ENCODE assay signal across 8 mouse cellular contexts in genomic region chr17:26466741-26467150, GRCm38 (mm10). TPM values are rescaled to one million over a fixed set of nuclear protein-coding genes. Genes with fewer than 3 reads are reported as not detected.
A peak's percentile ranks its signal among the peaks of the same experiment; 100 is the strongest.
DNase-seq lines count a peak whose midpoint lies in the region; ATAC-seq and TF ChIP-seq lines count a peak whose summit lies in the region.

No protein-coding gene starts in this region.

- TF ChIP-seq POLR2A in liver, adult 2 months (IDR thresholded peaks at IDR 0.05; ENCODE audit: extremely low read depth, insufficient read depth, low read length), result no peak
- TF ChIP-seq POLR2A in testis, adult 2 months (IDR thresholded peaks at IDR 0.05; ENCODE audit: control insufficient read depth, low read depth, low read length), result no peak

- H3K36me3 ChIP-seq in embryonic facial prominence, embryonic 11.5 days (replicated peaks; ENCODE audit: control insufficient read depth, insufficient read depth, low read depth, low read length), result no peaks in the 10 kb centered on the region
- H3K36me3 ChIP-seq in heart, embryonic 10.5 days, result no peaks in the 10 kb centered on the region
- H3K36me3 ChIP-seq in kidney, embryonic 16.5 days (ENCODE audit: insufficient read depth, low read length), result no peaks in the 10 kb centered on the region
- H3K36me3 ChIP-seq in liver, adult 2 months (ENCODE audit: control insufficient read depth, insufficient read depth, low read length), result no peaks in the 10 kb centered on the region
- no peaks in the 10 kb centered on the region for H3K36me3 ChIP-seq in neural tube, embryonic 12.5 days
- H3K36me3 ChIP-seq in testis, adult 2 months (ENCODE audit: control insufficient read depth, insufficient read depth, low read length), result no peaks in the 10 kb centered on the region

- H3K27ac ChIP-seq in embryonic facial prominence, embryonic 11.5 days (replicated peaks; ENCODE audit: low read depth, low read length), result no peak overlapping the region
- H3K27ac ChIP-seq in heart, embryonic 10.5 days, result peak overlapping the region; percentile 74; the same call in 1 of the 2 replicates
- no peak overlapping the region; the same call in 1 of the 2 replicates for H3K27ac ChIP-seq in kidney, embryonic 16.5 days (ENCODE audit: low read length)
- no peak overlapping the region for H3K27ac ChIP-seq in liver, adult 2 months (replicated peaks; ENCODE audit: insufficient read depth, low read depth, low read length)
- no peak overlapping the region for H3K27ac ChIP-seq in neural tube, embryonic 12.5 days
- no peak overlapping the region for H3K27ac ChIP-seq in testis, adult 2 months (ENCODE audit: control insufficient read depth, insufficient read depth, low read depth, low read length)

- peak; percentile 66 for ATAC-seq in embryonic facial prominence, embryonic 11.5 days (replicated peaks; ENCODE audit: insufficient number of reproducible peaks, low FRiP score, low TSS enrichment, low read depth)
- ATAC-seq in kidney, embryonic 16.5 days (ENCODE audit: low FRiP score, low TSS enrichment), result peak; percentile 74
- 0 out of 2 replicates have a peak, but pooled peaks have one; percentile 25 for ATAC-seq in neural tube, embryonic 12.5 days (ENCODE audit: low FRiP score, low read depth)

- no peaks in the 10 kb centered on the region for H3K9me3 ChIP-seq in embryonic facial prominence, embryonic 11.5 days (replicated peaks; ENCODE audit: control insufficient read depth, low read length)
- no peaks in the 10 kb centered on the region for H3K9me3 ChIP-seq in heart, embryonic 10.5 days
- no peaks in the 10 kb centered on the region for H3K9me3 ChIP-seq in kidney, embryonic 16.5 days (ENCODE audit: low read length)
- no peaks in the 10 kb centered on the region for H3K9me3 ChIP-seq in neural tube, embryonic 12.5 days

- WGBS in embryonic facial prominence, embryonic 11.5 days, result 6% methylated on average over 4 of the region's 4 CpGs
- WGBS in heart, embryonic 10.5 days, result 16% methylated on average over 4 of the region's 4 CpGs
- WGBS in kidney, embryonic 16.5 days, result 5% methylated on average over 4 of the region's 4 CpGs
- 30% methylated on average over 4 of the region's 4 CpGs for WGBS in liver, adult 2 months
- 2% methylated on average over 4 of the region's 4 CpGs for WGBS in neural tube, embryonic 12.5 days

- peak; percentile 54 for DNase-seq in A20 (ENCODE audit: low read depth, low spot score)
- peak; percentile 89 for DNase-seq in adrenal gland, postnatal 14 days
- peak; percentile 89 for DNase-seq in embryonic facial prominence, embryonic 11.5 days (ENCODE audit: low spot score)
- peak; percentile 88 for DNase-seq in heart, embryonic 10.5 days (ENCODE audit: low spot score)
- DNase-seq in liver, adult 2 months (ENCODE audit: extremely low read depth, low read depth, low spot score), result peak; percentile 34

- H3K27me3 ChIP-seq in embryonic facial prominence, embryonic 11.5 days (ENCODE audit: control insufficient read depth, insufficient read depth, low read length), result no peaks in the 10 kb centered on the region
- peaks cover 15% of the 10 kb centered on the region; the same call in 1 of the 2 replicates for H3K27me3 ChIP-seq in heart, embryonic 10.5 days (ENCODE audit: insufficient read depth, poor library complexity, severe bottlenecking)
- no peaks in the 10 kb centered on the region for H3K27me3 ChIP-seq in kidney, embryonic 16.5 days (ENCODE audit: insufficient read depth, low read length)
- H3K27me3 ChIP-seq in liver, adult 2 months (ENCODE audit: control insufficient read depth, insufficient read depth, low read length), result no peaks in the 10 kb centered on the region
- no peaks in the 10 kb centered on the region for H3K27me3 ChIP-seq in neural tube, embryonic 12.5 days (replicated peaks)
- H3K27me3 ChIP-seq in testis, adult 2 months (ENCODE audit: control insufficient read depth, insufficient read depth, low read length), result no peaks in the 10 kb centered on the region

- peak; percentile 87 for TF ChIP-seq CTCF in liver, adult 2 months (IDR thresholded peaks at IDR 0.05; ENCODE audit: low read depth, low read length)
- TF ChIP-seq CTCF in testis, adult 2 months (IDR thresholded peaks at IDR 0.05; ENCODE audit: control insufficient read depth, insufficient read depth, insufficient replicate concordance, low read depth, low read length), result peak; percentile 68; the same call in 1 of the 2 replicates

- H3K79me2 ChIP-seq in liver, adult 2 months (ENCODE audit: control insufficient read depth, insufficient read depth, low read length), result no peaks in the 10 kb centered on the region

- H3K9ac ChIP-seq in embryonic facial prominence, embryonic 11.5 days (replicated peaks; ENCODE audit: low read length), result peak overlapping the region; percentile 14; the same call in 1 of the 2 replicates
- H3K9ac ChIP-seq in kidney, embryonic 16.5 days (replicated peaks; ENCODE audit: low read length), result peak overlapping the region; percentile 16; the same call in 1 of the 2 replicates
- no peak overlapping the region for H3K9ac ChIP-seq in liver, adult 2 months (ENCODE audit: low read depth, low read length)
- H3K9ac ChIP-seq in neural tube, embryonic 12.5 days, result no peak overlapping the region

- H3K4me1 ChIP-seq in embryonic facial prominence, embryonic 11.5 days (ENCODE audit: control insufficient read depth, insufficient read depth, low read length), result no peaks in the 10 kb centered on the region
- H3K4me1 ChIP-seq in heart, embryonic 10.5 days, result peaks cover 28% of the 10 kb centered on the region
- H3K4me1 ChIP-seq in kidney, embryonic 16.5 days (ENCODE audit: insufficient read depth, low read length), result peaks cover 7% of the 10 kb centered on the region; the same call in 1 of the 2 replicates
- 0 out of 2 replicates have a peak, but pooled peaks cover 17% of the 10 kb centered on the region for H3K4me1 ChIP-seq in liver, adult 2 months (ENCODE audit: control insufficient read depth, insufficient read depth, low read length)
- no peaks in the 10 kb centered on the region for H3K4me1 ChIP-seq in neural tube, embryonic 12.5 days
- H3K4me1 ChIP-seq in testis, adult 2 months (ENCODE audit: control insufficient read depth, insufficient read depth, low read length), result peaks cover 5% of the 10 kb centered on the region; the same call in 1 of the 2 replicates

- no peak overlapping the region for H3K4me3 ChIP-seq in embryonic facial prominence, embryonic 11.5 days (ENCODE audit: low read depth, low read length)
- H3K4me3 ChIP-seq in heart, embryonic 10.5 days, result peak overlapping the region; percentile 25; the same call in 1 of the 2 replicates
- peak overlapping the region; percentile 12; the same call in 1 of the 2 replicates for H3K4me3 ChIP-seq in kidney, embryonic 16.5 days (ENCODE audit: low read length)
- no peak overlapping the region for H3K4me3 ChIP-seq in liver, adult 2 months (ENCODE audit: insufficient read depth, low read depth, low read length)
- H3K4me3 ChIP-seq in neural tube, embryonic 12.5 days, result no peak overlapping the region
- H3K4me3 ChIP-seq in testis, adult 2 months (ENCODE audit: control insufficient read depth, low read depth, low read length), result no peak overlapping the region

- peak overlapping the region; percentile 13 for H3K4me2 ChIP-seq in embryonic facial prominence, embryonic 11.5 days (ENCODE audit: low read depth, low read length)
- H3K4me2 ChIP-seq in kidney, embryonic 16.5 days (replicated peaks; ENCODE audit: low read depth, low read length), result peak overlapping the region; percentile 30; the same call in 1 of the 2 replicates
- peak overlapping the region; percentile 40 for H3K4me2 ChIP-seq in neural tube, embryonic 12.5 days (replicated peaks)

RNA-seq across cellular contexts. Expression of gene Neurl1b, which starts 52.1 kb away (rescaled TPM):
- total RNA-seq in adrenal gland, postnatal 14 days (2021), result 50.0 and 51.1 TPM in 2 replicates
- polyA plus RNA-seq in embryonic facial prominence, embryonic 11.5 days (2014; fragmentation: Nextera tagmentation; extraction: Ambion mirVana), result 0.25 and 0.45 TPM in 2 replicates
- 1.3 and 1.8 TPM in 2 replicates for polyA plus RNA-seq in heart, embryonic 10.5 days (2016; fragmentation: Nextera tagmentation; extraction: Ambion mirVana)
- polyA plus RNA-seq in kidney, embryonic 16.5 days (2015; fragmentation: Nextera tagmentation; extraction: Ambion mirVana), result 1.7 and 2.4 TPM in 2 replicates
- 0.46 and 1.8 TPM in 2 replicates for total RNA-seq in liver, adult 2 months (2014; rRNA removed)
- polyA plus RNA-seq in liver, adult 2 months (2012; rRNA removed), result 0.57 and 0.83 TPM in 2 replicates
- polyA plus RNA-seq in neural tube, embryonic 12.5 days (2016; fragmentation: Nextera tagmentation; extraction: Ambion mirVana), result 0.50 and 0.58 TPM in 2 replicates
- 0.54 and 0.58 TPM in 2 replicates for polyA plus RNA-seq in testis, adult 2 months (2012; rRNA removed)

Comparison
In these comparisons a context has a peak if more than half of its experiments do, and no peak if none do; other contexts are left out.
1. DNase-seq: peak in every context shown above with its lines; median percentile 89 in adrenal gland, postnatal 14 days; 89 in embryonic facial prominence, embryonic 11.5 days; 88 in heart, embryonic 10.5 days; 54 in A20; 34 in liver, adult 2 months.
2. H3K4me3 ChIP-seq: peak in heart, embryonic 10.5 days (single experiment) and kidney, embryonic 16.5 days (single experiment); none in embryonic facial prominence, embryonic 11.5 days (single experiment), liver, adult 2 months (single experiment), neural tube, embryonic 12.5 days (single experiment) and testis, adult 2 months (single experiment).
3. H3K9ac ChIP-seq: peak in embryonic facial prominence, embryonic 11.5 days (single experiment) and kidney, embryonic 16.5 days (single experiment); none in liver, adult 2 months (single experiment) and neural tube, embryonic 12.5 days (single experiment).
4. Peak in every context shown above with its lines, with median percentiles within 50 percentile points of each other: ATAC-seq and H3K4me2 ChIP-seq.